Mouse (Mus musculus) liver, embryonic 12.5 days (tissue): ENCODE measurements around the gene Tmem262. TPM values are rescaled to one million over a fixed set of nuclear protein-coding genes. Genes with fewer than 3 reads are reported as not detected.

Source experiments
- microRNA-seq: library from miRNA; unstranded; fragments of <30 nt; microRNA quantifications from one replicate; pipeline ENCODE4, GENCODE M21; 2017
- polyA plus RNA-seq: library from polyadenylated mRNA; unstranded; fragments of >200 nt; fragmentation: Nextera tagmentation; extraction: Ambion mirVana; gene quantifications from 2 replicates; pipeline ENCODE4 v1.2.1, GENCODE M21; 2016

The Tmem262 gene
- polyA plus RNA-seq, 1 experiment from 2014 or later, result not detected

Small RNA genes lying within 50 kb of the gene (microRNA-seq; reads per million reads assigned to microRNA genes)
- 1.4 reads per million for gene Mir6988

Other genes starting within 250 kb of the Tmem262 start
- gene Frmd8, start 204.8 kb upstream of the Tmem262 start, polyA plus RNA-seq, result 22.1 and 24.2 TPM in 2 replicates
- 7.5 and 7.7 TPM in 2 replicates for gene Slc25a45, start 202.2 kb upstream of the Tmem262 start, polyA plus RNA-seq
- gene Tigd3, start 185.9 kb upstream of the Tmem262 start, polyA plus RNA-seq, result 3.2 and 3.5 TPM in 2 replicates
- 73.2 and 74.9 TPM in 2 replicates for gene Dpf2, start 167.0 kb upstream of the Tmem262 start, polyA plus RNA-seq
- 3.4 and 3.6 TPM in 2 replicates for gene Cdc42ep2, start 155.2 kb upstream of the Tmem262 start, polyA plus RNA-seq
- 79.7 and 83.2 TPM in 2 replicates for gene Pola2, start 115.8 kb upstream of the Tmem262 start, polyA plus RNA-seq
- gene Slc22a20, start 93.9 kb upstream of the Tmem262 start, polyA plus RNA-seq, result not detected in 2 replicates
- gene Capn1, start 64.1 kb upstream of the Tmem262 start, polyA plus RNA-seq, result 37.7 and 38.5 TPM in 2 replicates
- gene Syvn1, start 33.5 kb upstream of the Tmem262 start, polyA plus RNA-seq, result 17.4 and 19.4 TPM in 2 replicates
- gene Mrpl49, start 22.2 kb upstream of the Tmem262 start, polyA plus RNA-seq, result 58.0 and 62.7 TPM in 2 replicates
- 699 and 700 TPM in 2 replicates for gene Fau, start 22.2 kb upstream of the Tmem262 start, polyA plus RNA-seq
- gene Znhit2, start 18.8 kb upstream of the Tmem262 start, polyA plus RNA-seq, result 31.1 and 31.8 TPM in 2 replicates
- 30.0 and 31.4 TPM in 2 replicates for gene Tm7sf2, start 11.7 kb upstream of the Tmem262 start, polyA plus RNA-seq
- gene Vps51, start 2.8 kb upstream of the Tmem262 start, polyA plus RNA-seq, result 35.8 and 39.9 TPM in 2 replicates
- 0.37 and 1.4 TPM in 2 replicates for gene Gm28374, start 2.2 kb downstream of the Tmem262 start, polyA plus RNA-seq
- gene Zfpl1, start 4.9 kb downstream of the Tmem262 start, polyA plus RNA-seq, result 26.6 and 28.5 TPM in 2 replicates
- gene Cdca5, start 5.0 kb downstream of the Tmem262 start, polyA plus RNA-seq, result 36.2 and 42.2 TPM in 2 replicates
- 0.20 and 0.59 TPM in 2 replicates for gene AC131692.1, start 14.4 kb downstream of the Tmem262 start, polyA plus RNA-seq
- 2.6 and 2.8 TPM in 2 replicates for gene Naaladl1, start 25.7 kb downstream of the Tmem262 start, polyA plus RNA-seq
- gene Sac3d1, start 38.6 kb downstream of the Tmem262 start, polyA plus RNA-seq, result 38.8 and 41.6 TPM in 2 replicates
- gene Snx15, start 48.3 kb downstream of the Tmem262 start, polyA plus RNA-seq, result 41.7 and 44.7 TPM in 2 replicates
- gene Batf2, start 61.0 kb downstream of the Tmem262 start, polyA plus RNA-seq, result 0.10 and 0.15 TPM in 2 replicates
- gene Arl2, start 61.5 kb downstream of the Tmem262 start, polyA plus RNA-seq, result 46.1 and 47.7 TPM in 2 replicates
- gene Majin, start 104.4 kb downstream of the Tmem262 start, polyA plus RNA-seq, result not detected in 2 replicates
- gene Gpha2, start 146.3 kb downstream of the Tmem262 start, polyA plus RNA-seq, result not detected in 2 replicates
- 6.4 TPM in 2 replicates for gene Ppp2r5b, start 155.8 kb downstream of the Tmem262 start, polyA plus RNA-seq
- gene Atg2a, start 161.6 kb downstream of the Tmem262 start, polyA plus RNA-seq, result 7.1 and 8.2 TPM in 2 replicates
- gene Ehd1, start 196.7 kb downstream of the Tmem262 start, polyA plus RNA-seq, result 85.4 and 91.9 TPM in 2 replicates
- gene Cdc42bpg, start 226.4 kb downstream of the Tmem262 start, polyA plus RNA-seq, result 0.20 TPM in 2 replicates